Mouse (Mus musculus) megakaryocyte, embryonic 14.5 days (primary cell): Measurements from ENCODE around the gene Spaca5.

Source experiments
- FLI1 ChIP-seq: IDR thresholded peaks from 2 replicates; pipeline ENCODE4 v1.6.1; 2012; ENCODE audit warnings: low read length, inconsistent platforms, mixed read lengths
- GATA1 ChIP-seq: IDR thresholded peaks from 3 replicates; pipeline ENCODE4 v1.6.1; 2012; ENCODE audit warnings: mixed read lengths, low read length, inconsistent platforms, borderline replicate concordance

GRCm38 (mm10) chrX:21089867-21090239 lies 21.6 kb downstream of the Spaca5 start:
- TF ChIP-seq GATA1, result no peak
- TF ChIP-seq FLI1, result no peak
